Mouse (Mus musculus) small intestine, adult 2 months (tissue): ENCODE data around the gene Islr2.

Experiments used
- CTCF ChIP-seq: fragments of 200-500 bp; IDR thresholded peaks from 2 replicates; pipeline ENCODE4 v1.5.1; 2012; ENCODE audit warnings: low read depth, mild to moderate bottlenecking, control low read depth, inconsistent platforms, low read length, moderate library complexity, mixed read lengths; ENCODE audit not compliant: insufficient replicate concordance, insufficient read length; ENCODE audit errors: extremely low read depth
- POLR2A ChIP-seq: fragments of 200-500 bp; IDR thresholded peaks from 2 replicates; pipeline ENCODE4 v1.6.1; 2012; ENCODE audit warnings: low read depth, mild to moderate bottlenecking, control low read depth, inconsistent platforms, low read length, moderate library complexity

GRCm38 (mm10) chr9:58206013-58206412 is 1.9 kb upstream of the Islr2 start:
- TF ChIP-seq CTCF = no peak
- TF ChIP-seq POLR2A = no peak
